18 mouse cellular contexts compared by ENCODE assay signal in genomic region chr4:134802765-134803164, GRCm38 (mm10).
"Had no signal": no experiment of that assay in that cellular context is flagged by ENCODE, and none has a peak within 500 bp of the region (broad histone marks: within the 10 kb centered on the region; RNA-seq: fewer than 3 reads in every experiment).

No protein-coding gene starts in this region.

- H3K9me3 ChIP-seq: heart, embryonic 13.5 days; heart, embryonic 15.5 days; limb, embryonic 12.5 days; liver, embryonic 12.5 days had no signal

- H3K27me3 ChIP-seq: heart, embryonic 13.5 days; heart, embryonic 15.5 days; limb, embryonic 12.5 days; liver, embryonic 12.5 days had no signal

- ATAC-seq: hindbrain, embryonic 16.5 days; intestine, embryonic 16.5 days; liver, embryonic 12.5 days had no signal

- H3K4me3 ChIP-seq: heart, adult 2 months; heart, embryonic 13.5 days; heart, embryonic 15.5 days; limb, embryonic 12.5 days; liver, embryonic 12.5 days had no signal

- H3K27ac ChIP-seq: heart, adult 2 months; heart, embryonic 13.5 days; heart, embryonic 15.5 days; hindbrain, embryonic 14.5 days; limb, embryonic 12.5 days; liver, embryonic 12.5 days; liver, embryonic 14.5 days had no signal

- H3K4me2 ChIP-seq: heart, embryonic 11.5 days; heart, embryonic 13.5 days; heart, embryonic 15.5 days; hindbrain, embryonic 14.5 days; limb, embryonic 12.5 days; liver, embryonic 12.5 days had no signal

- H3K4me1 ChIP-seq: limb, embryonic 12.5 days had no signal

- H3K9ac ChIP-seq: heart, embryonic 15.5 days; hindbrain, embryonic 14.5 days; limb, embryonic 12.5 days; liver, embryonic 12.5 days; liver, embryonic 14.5 days had no signal

- DNase-seq: gastrocnemius, postnatal 14 days; gastrocnemius, postnatal 36 days; heart, adult 11 months; heart, adult 2 months; heart, postnatal 14 days; heart, postnatal 36 days; layer of hippocampus, adult 9-11 months; layer of hippocampus, postnatal 36 days; left cerebral cortex, postnatal 4 days had no signal
